Mouse (Mus musculus) kidney, adult 18-20 months (tissue): ENCODE measurements around the gene Fbxo41.
"Not testable (repeated sequence)": the region's sequence is repeated elsewhere in the genome, so short reads cannot be mapped to it uniquely, and the experiment has no call there.

Experiments
- DNase-seq: peaks from one replicate; pipeline ENCODE4 v3.0.0; 2021

Fbxo41 gene

DNA sequence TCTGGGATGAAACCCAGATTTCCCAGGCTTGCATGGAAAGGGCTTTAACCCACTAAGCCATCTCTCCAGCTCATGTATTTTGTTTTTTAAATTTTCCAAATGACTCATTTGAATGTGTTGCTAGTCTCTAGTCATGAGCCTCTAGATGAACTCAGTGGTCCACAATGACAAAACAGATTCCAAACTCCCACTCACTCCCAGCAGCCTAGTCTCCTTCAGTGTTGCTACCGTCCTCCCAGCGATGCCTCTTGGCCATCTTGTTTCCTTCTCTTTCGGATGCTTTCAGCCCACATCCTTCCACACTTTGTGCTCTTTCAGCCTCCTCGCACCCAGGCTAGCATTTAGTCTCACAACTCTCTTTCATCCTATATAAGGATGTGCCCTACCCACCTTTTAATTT, 12.5 kb downstream of the Fbxo41 start:
- no peak for DNase-seq

DNA sequence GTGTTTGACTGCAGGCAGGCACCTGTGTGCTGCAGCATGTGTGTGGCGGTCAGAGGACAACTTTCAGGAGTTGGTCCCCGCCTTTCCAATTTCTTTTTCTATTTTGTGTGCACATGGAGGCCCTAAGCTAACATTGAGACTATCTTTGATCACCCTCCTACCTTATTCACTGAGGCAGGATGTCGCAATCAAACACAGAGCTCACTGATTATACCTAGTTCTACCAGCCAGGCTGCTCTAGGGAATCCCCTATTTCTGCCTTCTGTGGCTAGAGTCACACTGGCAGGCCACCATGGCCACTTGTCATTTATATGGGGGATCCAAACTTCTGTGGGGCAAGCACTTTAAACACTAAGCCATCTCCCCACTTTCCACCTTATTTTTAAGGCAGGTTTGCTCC, 13.1 kb downstream of the Fbxo41 start:
- DNase-seq, result no peak

DNA sequence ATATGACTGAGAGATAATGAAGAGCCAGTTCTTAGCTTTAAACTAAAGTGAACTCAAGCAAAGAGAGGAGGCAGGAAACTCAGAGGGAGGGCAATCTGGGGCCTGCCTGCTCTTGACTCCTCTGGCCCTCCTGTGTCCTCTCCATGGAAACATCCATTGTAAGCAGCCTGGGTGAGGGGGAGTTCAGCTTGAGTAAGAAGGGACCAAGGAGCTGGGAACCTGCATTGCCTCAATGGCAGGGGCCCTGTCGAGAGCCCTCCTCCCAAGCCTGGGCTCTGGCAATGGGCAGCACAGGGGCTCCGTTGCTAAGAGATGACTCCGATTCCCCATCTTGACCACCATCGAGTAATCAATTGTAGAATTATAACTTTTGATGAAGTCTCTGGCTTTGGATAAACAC, 14.3 kb downstream of the Fbxo41 start:
- no peak for DNase-seq

DNA sequence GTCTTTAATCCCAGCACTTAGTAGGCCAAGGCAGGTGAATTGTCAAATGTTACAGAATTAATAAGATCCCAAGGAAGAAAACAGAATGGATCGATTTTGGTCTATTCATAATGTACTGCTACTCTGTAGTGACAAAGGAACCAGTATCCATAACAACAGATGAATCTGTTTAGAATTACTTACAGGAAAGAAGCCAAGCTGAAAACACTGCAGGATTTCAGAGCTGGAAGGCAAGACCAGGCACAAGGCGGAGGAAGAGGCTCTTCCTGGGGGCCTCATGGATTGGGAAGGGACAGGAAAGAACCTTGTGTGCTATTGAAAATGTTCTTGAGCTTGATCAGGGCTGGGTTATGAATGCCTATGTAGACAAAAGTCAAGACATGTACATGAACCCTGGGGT, 17.1 kb downstream of the Fbxo41 start:
- no peak for DNase-seq

DNA sequence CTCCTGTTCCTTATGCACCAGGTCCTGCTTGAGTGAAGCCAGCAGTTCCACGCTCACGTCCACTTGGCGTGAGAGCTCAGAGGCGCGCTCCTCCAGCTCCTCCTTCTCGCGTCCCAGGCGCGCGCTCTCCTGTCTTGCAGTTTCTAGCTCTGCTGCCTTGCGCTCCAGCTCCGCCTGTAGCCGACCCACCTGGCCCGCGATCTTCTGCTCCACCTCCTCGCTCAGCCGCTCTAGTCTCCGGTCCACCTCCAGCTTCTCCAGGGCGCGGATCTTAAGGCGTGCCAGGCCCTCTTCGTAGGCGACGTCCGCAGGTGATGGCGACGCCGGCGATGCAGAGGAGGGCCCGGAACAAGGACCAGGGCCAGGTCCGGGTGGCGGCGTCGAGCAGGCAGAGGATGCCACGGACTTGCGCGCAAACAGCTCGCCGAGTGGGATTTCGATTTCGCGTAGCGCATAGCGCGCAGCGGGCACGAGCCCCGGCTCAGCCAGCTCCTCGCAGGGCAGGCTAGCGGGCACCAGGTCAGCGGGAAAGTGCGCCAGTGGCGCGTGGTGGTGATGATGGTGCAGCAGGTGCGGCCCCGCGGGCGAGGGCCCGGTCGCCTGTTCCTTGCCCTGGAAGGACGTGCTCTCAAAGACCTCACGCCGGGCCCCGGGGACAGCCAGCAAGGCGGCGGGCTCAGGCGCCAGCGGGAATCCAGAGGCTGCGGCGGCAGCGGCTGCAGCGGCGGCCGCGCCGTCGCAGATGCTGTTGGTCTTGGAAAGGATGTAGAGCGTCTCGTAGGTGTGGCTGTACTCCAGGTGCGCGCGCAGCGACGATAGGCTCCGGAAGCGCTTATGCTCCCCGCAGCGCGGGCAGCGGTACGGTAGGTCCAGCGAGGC, 18.7 kb downstream of the Fbxo41 start:
- DNase-seq, result no peak

DNA sequence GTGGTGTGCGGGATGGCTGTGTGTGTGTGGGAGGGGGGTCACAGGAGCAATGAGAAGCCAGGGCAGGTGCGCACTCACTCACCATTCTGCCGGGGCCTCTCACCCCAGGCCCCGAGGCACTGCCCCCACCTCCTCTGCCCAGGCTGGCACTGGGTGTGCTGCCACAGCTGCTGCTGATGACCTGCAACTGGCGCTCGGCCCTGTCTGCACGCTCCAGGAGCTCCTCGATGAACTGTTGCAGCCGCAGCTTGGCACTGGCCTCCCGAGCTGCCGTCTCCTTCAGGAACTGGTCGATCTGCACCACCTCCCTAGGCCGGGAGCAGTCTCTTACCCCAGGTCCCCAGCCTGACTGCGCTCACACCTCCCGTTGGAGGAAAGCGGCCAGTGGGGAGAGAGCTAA, 22.1 kb downstream of the Fbxo41 start:
- DNase-seq, result no peak

DNA sequence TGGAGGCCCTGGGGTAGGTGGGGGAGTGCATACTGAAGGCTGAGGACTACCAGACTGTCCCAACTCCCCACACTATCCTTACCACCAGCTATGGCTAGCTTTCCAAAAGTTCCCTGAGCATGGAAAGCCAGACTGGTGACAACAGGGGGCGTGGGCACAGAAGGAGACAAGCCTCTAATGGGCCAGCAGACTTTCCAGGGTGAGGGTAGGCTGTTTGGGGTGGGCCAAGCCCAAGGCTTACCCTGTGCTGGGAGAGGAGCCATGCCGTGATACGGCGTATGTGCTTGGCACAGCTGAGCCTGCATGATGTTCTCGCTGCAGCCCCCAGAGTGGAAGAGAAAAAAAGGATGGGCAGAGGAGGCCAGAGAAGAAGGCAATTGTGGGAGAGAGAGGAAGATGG, 22.8 kb downstream of the Fbxo41 start:
- DNase-seq, result no peak

DNA sequence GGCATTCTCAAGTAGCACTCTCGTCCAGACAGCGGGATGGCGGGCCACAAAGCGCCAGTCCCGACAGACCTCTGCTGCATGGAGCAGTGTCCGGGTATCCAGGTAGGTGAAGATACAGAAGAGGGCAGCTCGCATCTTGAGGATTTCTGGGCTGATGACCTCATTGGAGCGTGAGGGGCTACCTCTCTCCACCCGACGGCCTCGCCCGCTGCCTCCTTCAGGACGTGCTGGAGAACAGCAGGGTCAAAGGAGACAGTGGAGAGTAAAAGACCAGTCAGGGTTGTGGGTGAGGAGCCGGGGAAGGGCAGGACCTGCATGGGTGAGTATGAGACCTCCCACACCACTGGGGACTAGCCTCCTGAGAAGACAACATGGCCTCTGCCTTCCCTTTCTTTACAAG, 24.4 kb downstream of the Fbxo41 start:
- DNase-seq, result no peak

DNA sequence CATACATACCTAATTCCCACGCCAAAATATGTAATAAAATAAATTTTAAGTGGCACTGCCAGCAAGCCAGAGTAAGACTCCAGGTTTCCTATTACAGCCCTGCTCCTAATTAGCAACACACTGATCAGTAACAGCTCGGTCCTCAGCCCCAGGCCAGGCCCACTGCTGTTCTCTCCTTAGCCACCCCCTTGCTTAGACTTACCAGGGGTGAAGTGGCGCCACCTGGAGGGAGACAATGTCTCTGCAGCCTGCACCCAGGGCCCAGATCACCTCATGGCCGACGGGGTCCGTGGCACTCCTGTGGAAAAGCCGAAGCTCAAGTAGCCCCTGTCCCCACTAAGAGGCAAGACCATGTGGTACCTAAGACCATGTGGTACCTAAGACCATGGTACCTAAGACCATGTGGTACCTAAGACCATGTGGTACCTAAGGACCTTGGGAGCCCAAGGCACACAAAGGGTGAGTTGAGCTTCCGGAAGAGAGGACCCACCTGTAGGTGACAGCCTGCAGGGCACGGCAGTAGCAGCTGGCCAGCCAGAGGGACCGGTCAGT, 25.4 kb downstream of the Fbxo41 start:
- no peak for DNase-seq

DNA sequence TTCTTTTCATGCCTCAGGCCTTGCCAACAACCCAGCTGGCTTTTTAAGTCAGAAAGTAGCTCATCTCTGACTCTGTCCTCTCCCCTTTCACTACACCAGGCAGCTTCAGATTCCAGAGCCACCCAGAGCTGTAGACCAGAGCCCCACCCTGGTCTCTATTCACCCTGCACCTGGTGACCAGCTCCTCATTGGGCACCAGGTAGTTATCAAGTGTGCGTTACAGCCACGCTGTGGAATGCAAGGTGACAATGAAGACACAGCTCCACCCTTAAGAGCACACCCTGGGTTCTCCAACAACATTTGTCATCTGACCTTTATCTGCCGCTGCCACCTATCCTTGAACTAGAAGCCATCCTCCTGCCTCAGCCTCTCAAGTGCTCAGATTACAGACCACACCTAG, 27.2 kb downstream of the Fbxo41 start:
- no peak for DNase-seq

DNA sequence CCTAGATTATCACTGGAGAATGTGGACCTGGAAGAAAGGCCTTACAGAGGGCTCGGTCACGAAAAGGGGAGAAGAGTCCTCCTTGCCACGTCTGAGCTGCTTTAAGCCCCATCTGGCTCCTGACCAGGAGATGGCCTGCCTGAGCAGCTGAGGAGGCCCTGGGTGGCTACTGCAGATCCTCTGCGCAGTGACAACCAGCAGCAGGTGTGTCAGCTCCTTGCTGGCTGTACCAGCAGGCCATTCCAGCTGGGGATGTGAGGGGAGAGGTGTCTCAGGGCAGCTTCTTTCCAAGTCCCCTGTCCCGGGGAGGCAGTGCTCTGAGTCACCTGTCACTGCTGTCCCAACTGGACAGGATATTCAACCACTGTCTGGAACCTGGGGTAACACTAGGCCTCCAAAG, 30.3 kb downstream of the Fbxo41 start:
- DNase-seq, result no peak

DNA sequence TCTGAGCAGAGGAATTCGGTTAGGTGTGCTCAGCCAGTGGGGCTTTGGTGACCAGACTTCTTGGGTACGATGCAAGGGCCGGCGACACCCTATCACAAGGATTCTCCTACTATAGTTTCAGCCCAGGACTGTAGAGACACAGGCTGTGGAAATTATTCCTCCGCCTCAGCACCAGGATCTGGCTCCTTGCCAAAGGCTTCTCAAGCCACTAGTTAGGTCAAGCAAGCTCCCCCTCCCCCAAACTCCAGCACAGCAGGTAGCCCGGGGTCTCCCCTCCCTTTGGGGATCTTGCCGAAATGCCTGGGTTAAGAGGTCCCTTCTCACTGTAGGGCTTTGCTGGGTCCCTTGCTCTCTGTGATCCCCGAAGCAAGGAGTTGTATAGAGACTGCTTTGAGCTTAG, 30.8 kb downstream of the Fbxo41 start:
- no peak for DNase-seq

DNA sequence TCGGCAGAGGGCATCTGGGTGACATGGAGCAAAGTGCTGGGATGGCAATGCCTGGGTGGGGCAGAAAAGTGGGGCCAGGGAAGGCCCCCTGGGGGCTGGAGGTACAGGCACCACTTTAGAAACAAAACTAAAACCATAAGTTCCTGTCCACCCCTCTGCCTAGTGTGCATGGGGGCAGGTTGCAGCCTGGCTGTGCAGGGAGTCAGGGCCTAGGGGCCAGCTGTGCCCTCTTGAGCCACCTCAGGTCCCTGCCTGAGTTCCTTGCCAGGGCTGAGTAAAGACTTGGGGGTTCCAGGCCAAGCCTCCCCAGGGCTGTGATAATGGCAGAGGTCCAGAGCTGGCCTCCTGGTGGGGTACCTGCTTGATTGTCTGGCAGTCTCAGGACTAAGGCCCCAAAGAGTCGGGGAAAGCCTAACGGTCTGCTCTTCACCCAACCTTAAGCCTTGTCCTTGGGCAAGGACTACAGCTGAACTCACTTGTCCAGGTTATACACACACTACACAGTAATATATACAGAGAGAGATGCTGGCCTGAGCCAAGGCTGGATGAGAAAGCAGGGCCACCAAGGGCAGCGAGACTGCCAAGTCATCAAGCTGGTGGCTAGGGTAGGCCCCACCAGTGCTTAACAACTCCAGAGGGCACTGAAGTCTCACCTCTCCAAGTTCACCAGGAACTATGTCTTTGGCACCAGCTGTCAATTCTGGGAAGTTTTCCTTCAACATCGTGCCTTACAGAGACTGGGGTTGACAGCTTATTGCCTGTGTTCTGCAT, 32.9 kb downstream of the Fbxo41 start:
- DNase-seq, result no peak

DNA sequence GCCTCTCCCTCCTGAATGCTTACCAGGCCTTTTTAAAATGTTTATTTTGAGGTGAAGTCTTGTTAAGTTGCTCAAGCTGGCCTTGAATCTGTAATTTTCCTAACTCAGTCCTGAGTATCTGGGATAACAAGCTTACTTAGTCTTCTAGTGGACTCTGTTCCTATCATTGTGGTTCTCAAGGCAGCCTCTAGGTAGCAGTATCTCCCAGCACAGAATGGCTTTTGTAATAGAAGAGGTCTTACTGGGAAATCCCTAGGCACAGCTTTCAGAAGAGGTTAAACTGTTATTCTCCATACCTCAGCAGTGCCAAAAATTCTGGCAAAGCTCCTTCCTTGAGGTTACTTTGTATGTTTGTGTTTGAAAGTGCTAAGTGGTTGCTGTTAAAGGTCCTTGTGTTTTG, 37.4 kb downstream of the Fbxo41 start:
- DNase-seq, result no peak

DNA sequence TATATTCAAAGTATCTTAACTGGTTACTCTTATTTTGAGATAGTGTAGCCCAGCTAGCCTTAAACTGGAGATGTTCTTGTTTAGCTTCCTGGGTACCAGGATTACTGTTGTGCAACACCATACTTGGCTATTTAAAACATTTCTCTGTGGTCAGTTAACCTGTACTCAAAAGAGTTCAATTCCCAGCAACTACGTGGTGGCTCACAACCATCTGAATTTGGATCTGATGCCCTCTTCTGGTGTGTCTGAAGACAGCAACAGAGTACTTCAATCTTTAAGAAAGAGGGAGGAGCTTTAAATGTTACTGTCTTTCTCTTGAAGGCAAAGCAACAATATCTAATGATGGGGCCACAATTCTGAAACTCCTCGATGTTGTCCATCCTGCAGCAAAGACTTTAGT, 43.2 kb downstream of the Fbxo41 start:
- DNase-seq, result no peak

DNA sequence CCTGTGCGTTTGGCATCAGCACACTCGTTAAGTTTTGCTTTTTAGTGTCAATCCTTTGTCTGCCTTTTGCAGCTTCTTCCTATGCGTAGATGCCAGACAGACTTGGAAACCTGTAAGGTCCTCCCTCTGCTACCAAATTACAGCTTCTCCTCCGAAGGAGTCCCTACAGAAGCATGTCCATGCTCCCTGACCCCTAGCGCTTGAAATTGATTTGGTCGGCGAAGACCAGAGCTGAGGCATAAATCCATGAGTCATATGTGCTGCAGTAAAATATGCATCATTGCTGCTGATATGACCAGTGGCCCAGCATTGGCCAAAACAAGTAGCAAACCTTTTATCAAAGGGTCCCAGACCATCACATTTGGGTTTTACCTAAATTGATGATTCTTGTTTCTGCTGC, 50.0 kb downstream of the Fbxo41 start:
- DNase-seq, result no peak

DNA sequence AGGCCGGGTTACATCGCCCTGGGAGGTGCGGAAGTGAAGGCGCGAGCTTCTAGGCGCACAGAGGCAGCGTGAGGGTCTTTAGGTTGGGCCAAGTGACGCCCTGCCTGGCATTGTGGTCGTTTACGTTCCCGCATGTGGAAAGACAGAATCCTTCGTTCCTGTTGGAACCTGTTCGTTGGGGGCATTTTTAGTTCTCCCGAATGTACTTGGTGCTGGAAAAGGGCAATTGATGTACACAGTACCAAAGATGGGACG, 50.5 kb downstream of the Fbxo41 start:
- DNase-seq, result no peak

DNA sequence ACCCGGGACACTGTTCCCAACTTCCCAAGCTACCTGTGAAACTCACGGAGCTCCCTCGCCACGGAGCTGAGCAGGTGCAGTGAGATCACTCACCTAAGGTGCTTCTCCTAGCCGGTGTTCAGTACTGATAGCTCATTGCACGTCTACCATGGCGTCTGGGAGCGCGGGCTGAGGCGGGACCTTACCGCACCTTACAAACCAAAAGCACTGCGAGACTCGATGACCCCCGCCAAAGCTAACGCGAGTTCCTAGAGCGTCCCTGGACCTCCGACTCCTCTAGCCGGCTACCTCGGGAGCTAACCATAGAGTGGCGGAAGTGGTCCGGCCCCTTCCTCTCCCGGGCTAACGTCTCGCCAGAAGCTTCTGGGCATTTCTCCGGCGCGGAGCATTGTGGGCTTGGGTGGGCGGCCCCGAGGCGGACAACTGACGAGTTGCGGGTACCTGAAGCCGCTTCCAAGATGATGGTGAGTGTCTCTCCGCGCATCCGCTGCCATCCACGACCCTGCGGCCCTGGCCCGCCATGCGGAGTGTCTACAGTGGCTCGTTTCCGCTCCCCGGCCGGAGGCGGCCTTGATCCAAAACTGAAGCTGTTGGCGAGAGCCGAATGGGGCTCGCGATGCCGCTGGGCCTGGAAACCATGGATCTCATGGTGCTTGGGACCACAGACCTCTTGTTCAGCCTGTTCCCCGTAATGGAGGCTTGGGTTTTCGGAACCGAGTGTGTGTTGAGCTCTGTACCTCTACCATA, 51.0 kb downstream of the Fbxo41 start, which contains the start of gene Pradc1:
Gene Pradc1, minus strand, starts transcription at position 307 of the 747 bp plus-strand sequence.
- peak; percentile 98 for DNase-seq

DNA sequence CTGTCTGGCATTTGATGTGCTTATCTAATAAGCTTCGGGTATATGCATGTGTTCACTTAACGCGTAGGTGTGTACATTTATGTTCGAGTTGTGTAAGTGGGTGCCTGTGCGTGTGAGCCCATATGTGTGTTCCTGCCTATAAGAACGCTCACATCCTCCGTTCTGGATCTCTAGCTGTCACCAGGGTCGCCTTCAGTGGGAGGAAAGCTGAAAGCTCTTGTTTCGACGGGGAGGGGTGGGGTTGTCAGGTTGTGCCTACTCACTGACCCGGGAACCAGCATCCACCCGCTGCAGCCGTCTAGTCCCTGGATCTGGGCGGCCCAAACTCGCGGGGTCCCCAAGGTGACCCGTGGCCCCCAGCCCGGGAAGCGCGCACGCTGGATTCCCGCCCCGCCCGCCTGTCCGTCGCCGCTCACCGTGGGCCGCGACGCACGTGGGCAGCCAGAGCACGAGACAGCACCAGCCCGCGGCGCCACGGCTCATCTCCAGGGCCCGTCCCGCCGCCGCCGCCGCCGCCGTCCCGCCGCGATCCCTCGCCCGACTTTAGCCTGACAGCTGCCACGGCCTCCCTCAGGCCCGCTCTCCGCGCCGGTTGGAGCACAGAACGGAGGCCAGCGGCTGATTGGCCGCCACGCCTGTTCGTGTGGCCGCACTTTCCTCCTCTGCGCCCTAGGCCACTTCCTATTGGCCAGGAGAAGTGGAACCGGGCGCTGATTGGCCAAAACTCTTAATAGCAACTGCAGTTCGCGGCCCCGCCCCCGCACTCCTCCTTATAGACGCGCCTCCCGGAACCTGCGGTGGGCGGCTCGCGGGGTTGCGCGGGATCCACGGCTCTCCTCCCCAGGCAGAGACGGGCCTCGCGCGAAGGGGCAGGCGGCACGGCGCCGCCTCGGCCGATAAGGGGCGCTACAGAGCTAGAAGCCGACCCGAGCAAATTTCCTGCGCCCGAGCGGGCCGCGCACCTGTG, 51.8 kb downstream of the Fbxo41 start, which contains the start of gene Cct7:
Gene Cct7, plus strand, starts transcription at position 818 of the 967 bp plus-strand sequence.
- peak; percentile 99 for DNase-seq

DNA sequence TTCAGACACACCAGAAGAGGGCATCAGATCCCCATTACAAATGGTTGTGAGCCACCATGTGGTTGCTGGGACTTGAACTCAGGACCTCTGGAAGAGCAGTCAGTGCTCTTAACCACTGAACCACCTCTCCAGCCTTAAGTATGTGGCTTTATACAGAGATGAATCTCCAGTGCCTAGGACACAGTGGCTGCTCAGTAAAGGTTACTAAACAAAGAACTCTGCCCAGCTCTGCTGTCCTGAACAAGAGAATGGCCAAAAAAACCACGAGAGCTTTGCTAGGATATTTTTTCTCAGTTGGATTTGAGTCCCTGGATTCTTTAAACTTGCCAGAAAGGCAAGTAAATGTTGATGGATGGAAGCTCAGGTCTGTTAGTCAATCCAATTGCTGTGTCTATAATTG, 52.7 kb downstream of the Fbxo41 start:
- DNase-seq, result not testable (repeated sequence)

DNA sequence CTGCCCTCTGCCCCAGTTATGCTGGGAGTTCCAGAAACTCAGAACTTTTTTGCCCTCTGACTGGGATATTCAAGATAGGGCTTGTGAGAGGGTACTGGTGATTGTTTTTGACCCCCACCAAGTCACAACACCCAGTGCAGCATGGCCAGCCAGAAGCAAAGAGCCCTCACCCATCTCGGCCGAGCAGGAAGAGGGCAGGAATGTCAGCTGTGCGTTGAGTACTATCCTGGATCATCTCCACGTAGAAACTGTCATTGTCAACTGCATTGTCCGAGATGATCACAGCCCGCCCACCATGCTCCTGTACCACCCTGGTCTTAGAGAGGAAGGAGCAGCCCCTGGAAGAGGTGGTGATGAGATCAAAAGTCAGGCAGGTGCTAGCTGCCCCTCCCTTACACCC, 55.4 kb downstream of the Fbxo41 start:
- no peak for DNase-seq

DNA sequence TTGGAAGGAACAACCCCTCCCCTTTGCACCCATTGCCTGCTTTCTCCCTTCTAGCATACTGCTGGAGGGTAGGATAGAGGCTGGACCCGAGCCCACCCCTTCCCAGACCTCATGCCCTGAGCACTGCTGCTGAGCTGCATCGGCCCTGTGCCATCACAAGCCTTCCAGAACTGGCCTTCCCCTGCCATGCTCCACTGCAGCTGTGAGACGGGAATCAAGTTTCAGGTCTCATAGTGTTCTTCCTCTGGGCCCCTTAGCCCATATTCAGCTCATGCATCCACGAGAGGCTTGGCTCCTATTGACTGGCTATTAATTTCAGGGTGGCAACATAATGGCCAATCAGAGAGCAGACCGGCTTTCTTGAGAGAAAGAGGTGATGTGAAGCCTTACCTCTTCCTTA, 57.5 kb downstream of the Fbxo41 start:
- no peak for DNase-seq
